Mouse (Mus musculus): ENCODE measurements around the gene Pxylp1. TPM values are rescaled to one million over a fixed set of nuclear protein-coding genes. Genes with fewer than 3 reads are reported as not detected.

Gene Pxylp1
- polyA plus RNA-seq, 1 experiment from 2014 or later, result 41.3 TPM

DNA sequence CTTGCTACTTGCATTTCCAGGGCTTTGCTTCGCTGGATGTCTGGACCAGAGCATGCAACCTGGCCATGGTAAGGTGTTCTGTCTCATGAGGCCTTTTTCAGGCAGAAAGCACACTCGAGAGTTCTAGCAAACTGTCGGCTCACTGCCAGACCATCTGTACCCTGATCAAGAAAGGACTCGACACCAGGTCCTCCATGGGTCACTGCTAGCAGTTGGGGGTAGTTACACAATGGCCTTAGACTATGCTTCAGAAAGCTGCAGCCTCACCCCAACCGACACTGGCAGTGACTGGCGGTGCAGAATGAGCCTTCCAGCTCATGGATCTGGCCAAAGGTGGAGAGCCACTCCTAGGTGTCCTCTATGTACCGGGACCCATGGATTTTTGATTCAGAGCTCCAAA lies 25.3 kb downstream of the Pxylp1 start:
- H3K9me3 ChIP-seq (ENCODE audit: control insufficient read depth, low read length), result peaks cover 3% of the 10 kb centered on the region; the same call in 1 of the 2 replicates
- peaks cover 25 to 37% of the 10 kb centered on the region in 2 experiments for H3K4me1 ChIP-seq (ENCODE audit: control insufficient read depth in 2 of 2, insufficient read depth in 2 of 2, low read length in 2 of 2)
- H3K27me3 ChIP-seq (ENCODE audit: control insufficient read depth, insufficient read depth, low read length), result no peaks in the 10 kb centered on the region
- no peak for ATAC-seq (ENCODE audit: insufficient number of reproducible peaks, insufficient read depth, low FRiP score, low read depth)
- H3K4me3 ChIP-seq (ENCODE audit: control insufficient read depth in 1 of 2, insufficient read depth in 1 of 2, low read depth in 1 of 2, low read length in 2 of 2), result no peak overlapping the region
- H3K36me3 ChIP-seq (ENCODE audit: control insufficient read depth, insufficient read depth, low read length), result no peaks in the 10 kb centered on the region
- no peak overlapping the region for H3K4me2 ChIP-seq (ENCODE audit: low read length)
- WGBS, result 68% methylated on average over 7 of the region's 7 CpGs
- no peak overlapping the region for H3K27ac ChIP-seq (replicated peaks in 1 of 2; ENCODE audit: control insufficient read depth in 1 of 2, insufficient read depth in 1 of 2, low read depth in 2 of 2, low read length in 2 of 2)
- no peak overlapping the region for H3K9ac ChIP-seq (ENCODE audit: low read length)

DNA sequence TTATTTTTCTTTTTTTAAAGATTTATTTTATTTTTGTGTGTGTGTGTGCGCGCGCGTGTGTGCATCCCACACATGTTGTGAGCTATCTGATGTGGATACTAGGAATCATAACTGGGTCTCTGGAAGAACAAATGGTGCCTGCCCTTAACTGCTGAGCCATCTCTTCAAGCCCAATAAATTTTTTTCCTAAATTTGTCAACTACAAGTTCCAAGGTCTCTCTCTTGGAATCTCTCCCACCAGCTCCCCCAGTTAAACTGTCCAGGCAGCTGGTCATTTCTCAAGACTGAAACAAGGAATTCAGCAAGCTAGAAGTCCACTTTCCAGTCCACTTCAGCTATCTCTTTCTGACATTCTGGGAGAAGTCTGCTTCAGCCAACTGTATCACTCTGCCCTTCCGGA lies 26.3 kb downstream of the Pxylp1 start:
- no peaks in the 10 kb centered on the region for H3K27me3 ChIP-seq (ENCODE audit: control insufficient read depth, insufficient read depth, low read length)
- peaks cover 3% of the 10 kb centered on the region; the same call in 1 of the 2 replicates for H3K9me3 ChIP-seq (ENCODE audit: control insufficient read depth, low read length)
- H3K4me1 ChIP-seq (ENCODE audit: control insufficient read depth in 2 of 2, insufficient read depth in 2 of 2, low read length in 2 of 2), result peaks cover 29 to 46% of the 10 kb centered on the region in 2 experiments
- no peak overlapping the region for H3K9ac ChIP-seq (ENCODE audit: low read length)
- no peak overlapping the region for H3K4me2 ChIP-seq (ENCODE audit: low read length)
- WGBS, result 87% methylated on average over 5 of the region's 5 CpGs
- no peak overlapping the region for H3K4me3 ChIP-seq (ENCODE audit: control insufficient read depth in 1 of 2, insufficient read depth in 1 of 2, low read depth in 1 of 2, low read length in 2 of 2)
- no peak overlapping the region for H3K27ac ChIP-seq (replicated peaks in 1 of 2; ENCODE audit: control insufficient read depth in 1 of 2, insufficient read depth in 1 of 2, low read depth in 2 of 2, low read length in 2 of 2)
- no peak for ATAC-seq (ENCODE audit: insufficient number of reproducible peaks, insufficient read depth, low FRiP score, low read depth)
- H3K36me3 ChIP-seq (ENCODE audit: control insufficient read depth, insufficient read depth, low read length), result no peaks in the 10 kb centered on the region

DNA sequence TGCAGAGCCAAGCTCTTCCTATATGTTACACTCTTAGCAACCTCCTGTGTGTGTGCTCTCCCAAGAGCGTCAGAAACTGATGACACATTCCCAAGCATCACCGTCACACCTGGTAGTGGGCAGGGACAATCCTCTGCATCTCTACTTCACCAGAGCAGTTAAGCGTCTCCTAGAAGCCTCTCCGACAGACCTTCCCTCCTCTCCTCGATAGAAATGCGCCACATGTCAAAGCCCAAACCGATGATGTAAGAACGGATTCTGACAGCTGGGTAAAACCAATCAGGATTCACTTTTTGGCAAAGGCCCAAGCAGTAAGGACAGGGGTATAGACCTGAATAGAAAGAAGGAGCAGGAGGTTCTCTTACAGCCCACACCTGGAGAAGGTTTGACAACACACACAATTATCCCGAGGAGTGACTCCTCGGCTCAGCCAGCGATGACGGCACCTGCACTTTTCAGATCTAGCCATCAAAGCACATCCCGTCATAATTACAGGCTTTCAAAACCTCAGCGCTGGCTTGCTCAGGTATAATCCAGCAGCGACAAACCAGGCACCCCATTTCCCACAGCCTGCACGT lies 26.9 kb downstream of the Pxylp1 start:
- H3K4me3 ChIP-seq (ENCODE audit: control insufficient read depth in 1 of 2, insufficient read depth in 1 of 2, low read depth in 1 of 2, low read length in 2 of 2), result no peak overlapping the region
- no peak overlapping the region for H3K4me2 ChIP-seq (ENCODE audit: low read length)
- H3K36me3 ChIP-seq (ENCODE audit: control insufficient read depth, insufficient read depth, low read length), result no peaks in the 10 kb centered on the region
- H3K9ac ChIP-seq (ENCODE audit: low read length), result no peak overlapping the region
- ATAC-seq (ENCODE audit: insufficient number of reproducible peaks, insufficient read depth, low FRiP score, low read depth), result no peak
- peaks cover 35 to 53% of the 10 kb centered on the region in 2 experiments for H3K4me1 ChIP-seq (ENCODE audit: control insufficient read depth in 2 of 2, insufficient read depth in 2 of 2, low read length in 2 of 2)
- H3K9me3 ChIP-seq (ENCODE audit: control insufficient read depth, low read length), result no peaks in the 10 kb centered on the region
- H3K27ac ChIP-seq (replicated peaks in 1 of 2; ENCODE audit: control insufficient read depth in 1 of 2, insufficient read depth in 1 of 2, low read depth in 2 of 2, low read length in 2 of 2), result no peak overlapping the region
- 69% methylated on average over 16 of the region's 16 CpGs for WGBS
- no peaks in the 10 kb centered on the region for H3K27me3 ChIP-seq (ENCODE audit: control insufficient read depth, insufficient read depth, low read length)

DNA sequence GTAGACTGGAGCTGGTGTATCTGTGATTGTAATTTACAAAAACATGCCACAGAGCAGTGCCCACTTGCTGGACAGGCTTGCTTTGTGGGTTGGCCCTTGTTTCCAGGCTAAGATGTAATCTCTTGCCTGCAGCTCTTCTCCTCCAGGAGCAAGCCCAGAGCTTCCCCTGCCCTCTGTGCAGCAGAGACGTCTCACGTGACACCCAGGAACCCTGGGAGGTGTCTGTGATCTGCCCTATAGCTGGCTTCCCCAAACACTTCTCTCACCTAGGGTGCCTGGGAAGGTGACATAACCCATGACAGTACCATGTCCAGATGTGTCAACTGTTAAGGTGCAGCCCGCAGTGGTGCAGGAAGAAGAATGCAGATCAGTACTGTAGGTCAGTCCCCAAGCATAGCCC lies 28.9 kb downstream of the Pxylp1 start:
- no peak for ATAC-seq (ENCODE audit: insufficient number of reproducible peaks, insufficient read depth, low FRiP score, low read depth)

DNA sequence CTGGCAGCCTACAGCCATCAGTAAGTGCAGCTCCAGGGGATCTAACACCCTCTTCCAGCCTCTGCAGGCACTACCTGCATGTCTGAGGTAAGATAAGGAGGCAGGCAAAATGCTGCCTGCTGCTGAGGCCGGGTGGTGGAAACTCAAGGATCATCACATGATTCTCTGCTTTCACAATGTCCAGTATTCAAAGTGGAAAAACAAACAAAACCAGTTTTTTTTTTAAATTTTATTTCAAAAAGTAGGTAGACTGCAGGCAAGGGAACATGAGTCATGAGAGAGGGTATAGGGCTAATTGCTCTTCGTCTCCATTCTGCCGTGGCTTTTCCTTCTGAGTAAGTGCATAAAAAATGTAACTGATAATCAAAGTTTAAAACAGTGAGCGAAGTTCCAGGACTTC lies 29.6 kb downstream of the Pxylp1 start:
- H3K9ac ChIP-seq (ENCODE audit: low read length), result 0 out of 2 replicates have a peak overlapping the region, but pooled peaks have one; percentile 9
- no peak overlapping the region for H3K27ac ChIP-seq (replicated peaks in 1 of 2; ENCODE audit: control insufficient read depth in 1 of 2, insufficient read depth in 1 of 2, low read depth in 2 of 2, low read length in 2 of 2)
- H3K4me2 ChIP-seq (ENCODE audit: low read length), result no peak overlapping the region
- H3K4me3 ChIP-seq (ENCODE audit: control insufficient read depth in 1 of 2, insufficient read depth in 1 of 2, low read depth in 1 of 2, low read length in 2 of 2), result no peak overlapping the region
- ATAC-seq (ENCODE audit: insufficient number of reproducible peaks, insufficient read depth, low FRiP score, low read depth), result no peak
- 49% methylated on average over 4 of the region's 4 CpGs for WGBS
- peaks cover 41 to 64% of the 10 kb centered on the region in 2 experiments for H3K4me1 ChIP-seq (ENCODE audit: control insufficient read depth in 2 of 2, insufficient read depth in 2 of 2, low read length in 2 of 2)
- H3K27me3 ChIP-seq (ENCODE audit: control insufficient read depth, insufficient read depth, low read length), result no peaks in the 10 kb centered on the region
- no peaks in the 10 kb centered on the region for H3K36me3 ChIP-seq (ENCODE audit: control insufficient read depth, insufficient read depth, low read length)
- H3K9me3 ChIP-seq (ENCODE audit: control insufficient read depth, low read length), result no peaks in the 10 kb centered on the region

More for the DNA sequence above, 28.9 kb downstream of the Pxylp1 start:
- no peaks in the 10 kb centered on the region for H3K9me3 ChIP-seq (ENCODE audit: control insufficient read depth, low read length)
- WGBS, result 40% methylated on average over 3 of the region's 3 CpGs
- no peak overlapping the region for H3K4me3 ChIP-seq (ENCODE audit: control insufficient read depth in 1 of 2, insufficient read depth in 1 of 2, low read depth in 1 of 2, low read length in 2 of 2)
- H3K9ac ChIP-seq (ENCODE audit: low read length), result no peak overlapping the region
- no peak overlapping the region for H3K4me2 ChIP-seq (ENCODE audit: low read length)
- H3K4me1 ChIP-seq (ENCODE audit: control insufficient read depth in 2 of 2, insufficient read depth in 2 of 2, low read length in 2 of 2), result peaks cover 38 to 58% of the 10 kb centered on the region in 2 experiments
- no peaks in the 10 kb centered on the region for H3K27me3 ChIP-seq (ENCODE audit: control insufficient read depth, insufficient read depth, low read length)
- H3K36me3 ChIP-seq (ENCODE audit: control insufficient read depth, insufficient read depth, low read length), result no peaks in the 10 kb centered on the region
- no peak overlapping the region; a peak in 1 of 4 replicates for H3K27ac ChIP-seq (replicated peaks in 1 of 2; ENCODE audit: control insufficient read depth in 1 of 2, insufficient read depth in 1 of 2, low read depth in 2 of 2, low read length in 2 of 2)

DNA sequence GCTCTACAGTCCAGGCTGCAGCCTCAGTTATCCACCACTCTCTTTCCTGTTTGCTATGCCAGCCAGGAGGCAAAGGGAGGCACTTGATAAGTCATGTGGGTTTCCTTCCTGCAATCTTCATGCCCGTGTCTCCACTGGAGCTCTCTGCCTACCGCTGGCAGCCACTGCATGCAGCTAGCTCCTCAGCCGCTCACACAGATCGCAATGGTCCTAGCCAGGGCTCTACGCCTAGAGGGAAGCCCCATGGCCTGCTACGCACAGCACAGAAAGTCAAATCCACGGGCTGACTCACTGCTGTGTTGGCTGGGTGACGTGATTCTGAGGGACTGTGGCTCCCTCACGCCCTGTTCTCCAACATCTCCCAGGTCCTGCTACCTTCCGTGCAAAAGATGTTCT lies 31.4 kb downstream of the Pxylp1 start:
- Histone ChIP-seq H3K4me3 (ENCODE audit: control insufficient read depth in 1 of 2, insufficient read depth in 1 of 2, low read depth in 1 of 2, low read length in 2 of 2) (no peak overlapping the region), H3K27ac (replicated peaks in 1 of 2; ENCODE audit: control insufficient read depth in 1 of 2, insufficient read depth in 1 of 2, low read depth in 2 of 2, low read length in 2 of 2) (peak overlapping the region in 1 of 2 experiments; percentile 67; a peak in 2 of 4 replicates), H3K9me3 (ENCODE audit: control insufficient read depth, low read length) (no peaks in the 10 kb centered on the region), H3K9ac (ENCODE audit: low read length) (peak overlapping the region; percentile 38; the same call in 1 of the 2 replicates), H3K4me1 (ENCODE audit: control insufficient read depth in 2 of 2, insufficient read depth in 2 of 2, low read length in 2 of 2) (peaks cover 43 to 62% of the 10 kb centered on the region in 2 experiments), H3K27me3 (ENCODE audit: control insufficient read depth, insufficient read depth, low read length) (no peaks in the 10 kb centered on the region), H3K36me3 (ENCODE audit: control insufficient read depth, insufficient read depth, low read length) (no peaks in the 10 kb centered on the region), H3K4me2 (ENCODE audit: low read length) (no peak overlapping the region)
- ATAC-seq (ENCODE audit: insufficient number of reproducible peaks, insufficient read depth, low FRiP score, low read depth), result peak; percentile 38; the same call in 1 of the 2 replicates
- 64% methylated on average over 10 of the region's 10 CpGs for WGBS

DNA sequence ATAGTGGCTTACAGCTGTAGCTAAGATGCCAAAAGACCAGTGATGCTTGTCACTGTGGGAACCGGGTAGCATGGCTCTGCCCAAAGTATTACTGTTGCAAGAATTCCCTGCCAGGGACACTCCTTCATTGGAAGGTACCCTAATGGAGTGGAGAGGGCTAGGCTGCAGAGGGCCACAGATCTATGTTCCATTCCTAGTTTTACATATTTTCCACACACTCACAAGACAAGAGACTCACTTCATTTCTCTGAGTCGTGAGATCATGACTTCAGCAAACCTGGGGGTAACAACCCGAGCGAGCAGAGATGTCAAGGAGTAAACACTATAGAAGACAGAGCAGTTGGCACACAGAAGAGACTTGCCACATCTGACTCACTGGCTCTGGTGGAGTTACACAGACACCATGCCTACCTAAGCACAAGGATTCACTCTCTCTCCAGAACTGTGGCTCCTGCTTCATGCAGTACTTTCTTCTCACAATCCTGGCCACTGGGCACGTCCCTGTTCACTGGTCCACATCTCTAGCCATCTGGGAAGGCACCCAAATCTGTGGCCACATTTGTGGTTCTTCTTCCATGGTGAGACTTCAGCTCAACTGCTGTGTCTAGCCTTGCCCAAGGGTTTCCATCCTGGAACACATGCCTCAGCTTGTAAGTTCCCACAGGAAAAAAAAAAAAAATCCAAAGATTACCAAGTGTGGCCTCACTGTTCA lies 31.9 kb downstream of the Pxylp1 start:
- Histone ChIP-seq H3K4me1 (ENCODE audit: control insufficient read depth in 2 of 2, insufficient read depth in 2 of 2, low read length in 2 of 2) (peaks cover 43 to 58% of the 10 kb centered on the region in 2 experiments), H3K27ac (replicated peaks in 1 of 2; ENCODE audit: control insufficient read depth in 1 of 2, insufficient read depth in 1 of 2, low read depth in 2 of 2, low read length in 2 of 2) (no peak overlapping the region; a peak in 1 of 4 replicates), H3K9ac (ENCODE audit: low read length) (no peak overlapping the region), H3K36me3 (ENCODE audit: control insufficient read depth, insufficient read depth, low read length) (no peaks in the 10 kb centered on the region), H3K4me2 (ENCODE audit: low read length) (no peak overlapping the region), H3K9me3 (ENCODE audit: control insufficient read depth, low read length) (no peaks in the 10 kb centered on the region), H3K27me3 (ENCODE audit: control insufficient read depth, insufficient read depth, low read length) (no peaks in the 10 kb centered on the region), H3K4me3 (ENCODE audit: control insufficient read depth in 1 of 2, insufficient read depth in 1 of 2, low read depth in 1 of 2, low read length in 2 of 2) (no peak overlapping the region)
- no peak for ATAC-seq (ENCODE audit: insufficient number of reproducible peaks, insufficient read depth, low FRiP score, low read depth)
- 91% methylated on average over 5 of the region's 5 CpGs for WGBS

Data from heart, embryonic 14.5 days (tissue).